Mouse (Mus musculus) gonadal fat pad, adult 2 months (tissue): ENCODE data around the gene Gabrb3. TPM values are rescaled to one million over a fixed set of nuclear protein-coding genes. Genes with fewer than 3 reads are reported as not detected.
"Not testable (repeated sequence)": the region's sequence is repeated elsewhere in the genome, so short reads cannot be mapped to it uniquely, and the experiment has no call there.

Experiments
- DNase-seq: peaks from one replicate; pipeline ENCODE4 v3.0.0-alpha.2; 2012; ENCODE audit warnings: low read depth
- polyA plus RNA-seq: library from polyadenylated mRNA; depleted of rRNA; stranded (reverse); fragments of >200 nt; gene quantifications from 2 replicates; pipeline ENCODE4 v1.2.3, GENCODE M21; 2012; rRNA removed

The Gabrb3 gene
- polyA plus RNA-seq, 1 experiment, result 0.03 TPM

DNA sequence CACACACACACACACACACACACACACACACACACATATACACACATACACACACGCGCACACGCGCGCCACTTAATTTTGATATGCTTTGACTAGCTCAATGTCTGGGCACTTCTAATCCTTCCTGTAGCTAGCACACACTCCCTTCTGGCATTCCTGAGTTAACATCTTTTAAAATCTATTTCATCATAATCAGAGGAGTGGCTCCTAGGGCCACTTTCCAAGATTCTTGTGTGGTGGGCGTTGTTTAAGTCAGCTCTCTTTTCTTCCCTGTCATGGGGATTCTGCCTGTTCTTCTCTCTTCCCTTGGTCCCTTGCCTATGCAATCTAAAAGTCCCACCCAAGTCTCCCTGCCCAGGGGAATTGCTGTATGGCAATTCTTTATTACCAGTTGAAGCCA, 286.6 kb downstream of the Gabrb3 start:
- DNase-seq, result no peak

- DNase-seq, result no peak
Observed at GRCm38 (mm10) chr7:57706976-57707740, 287.7 kb downstream of the Gabrb3 start.

DNA sequence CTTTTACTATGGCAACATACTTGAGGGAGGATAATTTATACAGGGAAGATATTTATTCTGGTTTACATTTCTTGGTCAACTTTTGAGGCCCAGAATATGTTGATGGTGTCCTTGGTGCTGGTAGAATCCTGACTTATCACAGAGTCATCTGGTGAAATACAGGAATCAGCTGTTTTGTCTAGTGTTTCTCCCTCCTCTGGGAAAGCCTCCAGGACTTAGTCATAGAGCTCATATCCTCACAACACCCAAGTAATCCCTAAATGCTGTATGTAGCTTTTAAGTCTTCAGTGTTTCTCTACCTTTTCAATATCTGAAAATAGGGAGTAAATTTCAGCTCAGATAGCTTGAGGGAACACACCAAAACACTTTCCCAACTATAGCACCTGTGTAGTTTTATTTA, 292.2 kb downstream of the Gabrb3 start:
- no peak for DNase-seq

DNA sequence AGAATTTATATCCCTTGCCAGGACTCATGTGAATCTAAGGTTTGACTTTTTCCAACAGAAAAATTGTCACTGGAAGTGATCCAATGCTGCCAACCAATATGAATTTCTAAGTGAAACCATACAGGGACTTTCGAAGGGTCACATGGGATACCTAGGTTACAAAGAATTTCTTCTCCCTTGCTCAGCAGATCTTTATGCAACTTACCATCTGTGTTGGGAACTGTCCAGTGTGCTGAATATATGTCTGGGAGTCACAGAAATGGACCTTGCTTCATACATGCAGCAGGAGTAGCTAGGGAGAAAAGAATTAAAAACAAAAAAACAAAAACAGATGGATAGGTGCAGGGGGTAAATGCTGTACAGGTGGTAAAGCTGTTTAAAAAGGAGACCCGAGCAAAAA, 327.3 kb downstream of the Gabrb3 start:
- no peak for DNase-seq

DNA sequence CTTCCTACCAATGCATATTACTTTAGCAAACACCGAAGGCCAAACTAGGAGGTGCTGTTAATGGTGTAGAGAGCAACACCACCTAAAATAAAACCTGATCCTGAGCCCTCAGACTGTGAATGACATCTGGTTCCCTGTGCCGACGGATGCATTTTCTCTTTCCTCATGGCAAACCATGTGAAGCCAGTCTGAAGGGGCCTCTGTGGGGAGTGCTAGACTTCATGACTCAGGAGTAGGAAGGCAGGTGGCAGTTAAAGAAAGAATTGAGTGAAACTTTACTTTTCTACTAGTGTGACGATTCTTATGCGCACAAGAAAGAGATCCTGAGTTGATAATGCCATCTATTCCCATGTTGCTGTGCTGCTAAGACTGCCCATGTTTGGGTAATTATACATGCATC, 341.0 kb downstream of the Gabrb3 start:
- no peak for DNase-seq

DNA sequence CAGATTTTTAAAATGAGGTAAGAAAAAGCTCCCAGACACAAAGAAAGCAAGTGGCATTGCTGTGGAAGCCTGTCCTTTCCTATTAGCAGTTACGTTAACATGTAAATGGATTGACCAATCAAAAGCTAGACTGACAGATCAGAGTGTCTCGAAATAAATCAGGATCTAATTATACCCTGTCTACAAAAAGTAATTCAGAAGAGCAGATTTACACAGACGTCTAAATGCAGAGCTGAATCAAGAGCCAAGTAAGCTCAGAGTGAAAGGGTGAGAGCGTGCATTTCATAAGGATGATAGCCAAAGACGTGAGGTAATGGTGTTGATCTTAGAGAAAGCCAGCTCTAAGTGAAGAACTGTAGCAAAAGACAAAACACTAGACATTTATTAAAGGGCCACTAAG, 359.3 kb downstream of the Gabrb3 start:
- DNase-seq, result no peak

GRCm38 (mm10) chr7:57786102-57786501, 366.6 kb downstream of the Gabrb3 start:
- not testable (repeated sequence) for DNase-seq

DNA sequence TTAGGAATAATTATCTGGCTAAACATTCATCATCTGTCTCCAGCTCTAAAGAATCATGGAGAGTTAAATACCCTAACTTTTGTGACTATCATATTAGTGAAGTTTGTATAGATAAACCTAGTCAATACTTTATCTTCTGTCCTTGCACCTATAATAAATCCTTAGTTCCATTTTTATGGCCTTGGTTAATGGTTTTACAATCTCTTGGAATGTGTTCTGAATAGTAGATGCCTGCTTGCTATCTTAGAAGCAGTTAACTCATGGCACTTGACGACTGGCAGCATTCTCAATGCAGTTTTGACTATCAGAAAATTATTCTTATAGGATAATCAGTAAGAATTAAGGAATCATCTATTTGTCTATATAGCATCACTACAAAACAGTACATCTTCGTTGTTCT, 368.0 kb downstream of the Gabrb3 start:
- DNase-seq, result no peak

- no peak for DNase-seq
Observed at GRCm38 (mm10) chr7:57803266-57803665, 383.8 kb downstream of the Gabrb3 start.

DNA sequence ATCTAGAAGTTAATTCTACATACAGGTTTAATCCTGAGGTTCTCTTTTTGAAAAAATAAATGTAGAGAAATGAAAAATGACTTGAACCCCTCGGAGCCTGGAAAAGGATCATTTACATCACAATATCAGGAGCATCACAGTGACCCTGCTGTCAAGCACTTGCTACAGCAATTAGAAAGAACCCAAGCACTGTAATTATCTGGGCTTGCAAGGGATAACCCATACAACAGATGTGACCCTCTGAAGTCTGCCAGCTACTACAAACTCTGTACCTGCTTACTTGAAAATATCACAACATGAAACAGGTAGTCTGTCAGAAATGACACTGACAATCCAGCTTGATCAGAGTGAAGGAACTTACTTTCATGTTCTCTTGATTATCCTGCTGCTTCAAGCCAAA, 394.2 kb downstream of the Gabrb3 start:
- DNase-seq, result no peak

GRCm38 (mm10) chr7:57842383-57842896, 422.9 kb downstream of the Gabrb3 start:
- no peak for DNase-seq

- DNase-seq, result no peak
Observed at GRCm38 (mm10) chr7:57867951-57868350, 448.5 kb downstream of the Gabrb3 start.

Other genes starting within 250 kb of the Gabrb3 start
- 0.22 and 0.36 TPM in 2 replicates for gene Gabrg3, start 32.5 kb upstream of the Gabrb3 start, polyA plus RNA-seq
- gene Gabra5, start 90.4 kb downstream of the Gabrb3 start, polyA plus RNA-seq, result not detected in 2 replicates